Mouse (Mus musculus): ENCODE data around the gene Alg14. TPM values are rescaled to one million over a fixed set of nuclear protein-coding genes. Genes with fewer than 3 reads are reported as not detected.

The Alg14 gene
- polyA plus RNA-seq (2015; fragmentation: Nextera tagmentation; extraction: Ambion mirVana): 37.9 and 46.2 TPM in 2 replicates

GRCm38 (mm10) chr3:121291560-121292258 is at the start of gene Alg14:
Gene Alg14 (plus strand): TSS chr3:121291773.
- peak; percentile 97 for ATAC-seq (ENCODE audit: low FRiP score)
- no peaks in the 10 kb centered on the region for H3K9me3 ChIP-seq (replicated peaks)
- peaks cover 7% of the 10 kb centered on the region; the same call in 1 of the 2 replicates for H3K4me1 ChIP-seq
- under 1% methylated on average over 42 of the region's 42 CpGs for WGBS
- peak within 1 kb of the TSS; percentile 94 for H3K27ac ChIP-seq (replicated peaks)
- H3K36me3 ChIP-seq: no peaks in the 10 kb centered on the region
- H3K4me3 ChIP-seq (replicated peaks): peak within 1 kb of the TSS; percentile 61
- H3K27me3 ChIP-seq (replicated peaks): no peaks in the 10 kb centered on the region
- H3K9ac ChIP-seq (replicated peaks): peak within 1 kb of the TSS; percentile 66
- H3K4me2 ChIP-seq: peak within 1 kb of the TSS; percentile 67

DNA sequence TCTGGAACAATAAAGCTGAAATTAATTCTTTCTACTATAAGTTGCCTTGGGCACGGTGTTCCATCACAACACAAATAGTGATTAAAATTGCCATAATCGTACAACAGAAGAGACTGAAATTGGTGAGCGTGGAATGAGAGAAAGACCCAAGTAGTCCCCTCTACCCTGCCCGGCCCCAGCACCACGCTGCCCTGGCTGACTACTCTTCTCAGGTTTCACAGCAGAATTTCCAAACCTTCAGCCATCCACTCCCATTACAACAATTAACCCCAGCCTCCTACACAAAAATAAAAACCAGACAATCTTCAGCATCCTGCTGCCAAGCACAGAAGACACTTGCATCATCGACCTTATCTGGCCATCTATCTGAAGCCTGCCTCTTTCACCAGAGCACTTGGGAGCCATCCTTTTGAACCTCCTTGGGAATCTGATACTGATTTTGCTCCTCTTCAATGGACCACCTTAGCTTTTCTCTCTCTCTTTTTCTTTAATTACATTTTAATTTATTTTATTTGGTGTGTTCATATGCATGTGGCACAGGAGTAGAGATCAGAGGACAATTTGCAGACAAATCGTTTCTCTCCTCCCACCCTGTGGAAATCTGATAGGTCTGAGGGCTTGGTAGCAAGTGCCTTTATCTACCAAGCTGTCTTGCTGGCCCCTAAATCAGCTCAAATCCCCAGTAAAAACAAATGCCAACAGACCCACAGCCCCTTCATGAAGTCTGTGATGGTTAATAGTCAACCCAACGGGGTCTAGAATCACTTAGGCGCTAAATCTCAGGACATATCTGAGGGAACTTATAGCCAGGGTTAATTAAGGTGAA is 49.2 kb upstream of the Alg14 start:
- no peaks in the 10 kb centered on the region for H3K9me3 ChIP-seq (replicated peaks)
- H3K9ac ChIP-seq (replicated peaks): no peak overlapping the region
- H3K4me2 ChIP-seq: no peak overlapping the region
- no peaks in the 10 kb centered on the region for H3K27me3 ChIP-seq (replicated peaks)
- WGBS: 74% methylated on average over 9 of the region's 9 CpGs
- no peak overlapping the region for H3K4me3 ChIP-seq (replicated peaks)
- no peak overlapping the region for H3K27ac ChIP-seq (replicated peaks)
- no peaks in the 10 kb centered on the region for H3K36me3 ChIP-seq
- H3K4me1 ChIP-seq: peaks cover 6% of the 10 kb centered on the region; the same call in 1 of the 2 replicates
- ATAC-seq (ENCODE audit: low FRiP score): no peak

GRCm38 (mm10) chr3:121242941-121243340 is 48.6 kb upstream of the Alg14 start:
- H3K4me3 ChIP-seq (replicated peaks): no peak overlapping the region
- no peak overlapping the region for H3K4me2 ChIP-seq
- H3K4me1 ChIP-seq: peaks cover 6% of the 10 kb centered on the region; the same call in 1 of the 2 replicates
- H3K27ac ChIP-seq (replicated peaks): no peak overlapping the region
- no peak for ATAC-seq (ENCODE audit: low FRiP score)
- no peaks in the 10 kb centered on the region for H3K27me3 ChIP-seq (replicated peaks)
- H3K9me3 ChIP-seq (replicated peaks): no peaks in the 10 kb centered on the region
- WGBS: 78% methylated on average over 4 of the region's 4 CpGs
- no peaks in the 10 kb centered on the region for H3K36me3 ChIP-seq
- H3K9ac ChIP-seq (replicated peaks): no peak overlapping the region

GRCm38 (mm10) chr3:121250048-121250447 is 41.5 kb upstream of the Alg14 start:
- WGBS: 91% methylated on average over 9 of the region's 9 CpGs
- H3K36me3 ChIP-seq: no peaks in the 10 kb centered on the region
- no peak for ATAC-seq (ENCODE audit: low FRiP score)
- H3K4me1 ChIP-seq: peaks cover 9% of the 10 kb centered on the region
- no peaks in the 10 kb centered on the region for H3K9me3 ChIP-seq (replicated peaks)
- H3K4me3 ChIP-seq (replicated peaks): no peak overlapping the region
- H3K27me3 ChIP-seq (replicated peaks): no peaks in the 10 kb centered on the region
- H3K27ac ChIP-seq (replicated peaks): no peak overlapping the region
- no peak overlapping the region for H3K4me2 ChIP-seq
- H3K9ac ChIP-seq (replicated peaks): no peak overlapping the region

DNA sequence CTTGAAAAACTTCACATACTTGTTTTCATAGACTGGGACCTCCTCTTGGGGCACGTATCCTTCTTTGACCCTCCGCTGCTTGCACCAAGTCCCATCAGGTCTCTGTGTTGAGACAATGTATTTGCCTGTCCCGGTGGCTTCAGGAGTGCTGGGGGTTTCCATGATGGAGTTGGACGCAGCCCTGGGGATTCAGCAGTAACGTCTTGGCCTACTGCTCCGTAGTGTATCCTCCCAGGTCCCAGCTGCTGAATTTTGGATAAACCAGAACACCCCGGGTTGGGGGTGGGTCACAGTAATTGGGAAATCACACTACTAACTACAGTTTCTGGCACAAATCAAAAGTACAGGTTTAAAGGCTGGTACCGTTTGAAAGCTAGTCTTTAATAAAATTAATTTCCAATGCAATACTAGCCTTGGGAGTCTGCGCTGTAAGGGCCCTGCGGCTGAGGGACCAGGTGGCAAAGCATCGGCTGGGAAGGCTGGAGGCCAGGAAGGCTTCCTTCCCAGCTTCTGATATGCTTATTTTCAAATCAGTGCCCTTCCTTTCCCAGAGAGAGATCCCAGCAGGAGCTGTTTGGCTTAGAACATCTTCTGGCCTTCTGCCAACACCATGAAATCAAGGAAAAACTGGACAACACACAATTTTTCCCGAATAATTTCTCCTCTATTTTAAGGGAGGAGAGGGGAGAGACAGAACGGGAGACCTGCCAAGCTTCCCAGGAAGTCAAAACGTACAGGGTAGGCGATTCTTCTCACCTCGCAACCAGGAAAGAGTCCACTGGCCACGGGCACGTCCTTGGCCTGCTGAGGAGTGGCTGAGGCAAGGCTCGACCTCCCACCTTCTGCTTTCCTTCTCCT is 40.8 kb upstream of the Alg14 start:
- no peak overlapping the region for H3K9ac ChIP-seq (replicated peaks)
- WGBS: 60% methylated on average over 19 of the region's 19 CpGs
- peaks cover 9% of the 10 kb centered on the region for H3K4me1 ChIP-seq
- H3K4me3 ChIP-seq (replicated peaks): no peak overlapping the region
- no peak for ATAC-seq (ENCODE audit: low FRiP score)
- no peaks in the 10 kb centered on the region for H3K9me3 ChIP-seq (replicated peaks)
- H3K36me3 ChIP-seq: no peaks in the 10 kb centered on the region
- no peak overlapping the region for H3K27ac ChIP-seq (replicated peaks)
- no peak overlapping the region for H3K4me2 ChIP-seq
- no peaks in the 10 kb centered on the region for H3K27me3 ChIP-seq (replicated peaks)

DNA sequence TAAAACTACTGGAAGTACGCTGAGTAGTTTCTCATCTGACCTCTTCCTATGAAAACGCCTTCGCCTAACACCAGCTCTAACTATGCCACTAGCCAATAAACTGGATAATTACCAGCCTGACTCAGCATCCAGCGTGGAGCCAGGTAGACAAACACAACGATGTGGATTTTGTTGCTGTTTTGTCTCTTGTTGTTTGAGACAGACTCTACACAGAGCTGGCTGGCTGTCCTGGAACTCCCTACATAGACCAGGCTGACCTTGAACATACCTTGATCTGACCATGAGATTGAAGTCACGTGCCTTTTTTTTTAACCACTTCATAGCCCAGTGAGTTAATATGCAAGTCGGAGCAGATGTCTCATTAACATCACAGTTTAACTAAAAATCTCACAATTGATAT is 36.1 kb upstream of the Alg14 start:
- Histone ChIP-seq H3K27ac (replicated peaks) (no peak overlapping the region), H3K4me3 (replicated peaks) (no peak overlapping the region), H3K4me2 (no peak overlapping the region), H3K36me3 (no peaks in the 10 kb centered on the region), H3K27me3 (replicated peaks) (peaks cover 9% of the 10 kb centered on the region; the same call in 1 of the 2 replicates), H3K9me3 (replicated peaks) (no peaks in the 10 kb centered on the region), H3K4me1 (peaks cover 13% of the 10 kb centered on the region), H3K9ac (replicated peaks) (no peak overlapping the region)
- ATAC-seq (ENCODE audit: low FRiP score): no peak
- WGBS: 86% methylated on average over 7 of the region's 7 CpGs

GRCm38 (mm10) chr3:121256131-121256530 is 35.4 kb upstream of the Alg14 start:
- peaks cover 7% of the 10 kb centered on the region for H3K4me1 ChIP-seq
- H3K27ac ChIP-seq (replicated peaks): no peak overlapping the region
- ATAC-seq (ENCODE audit: low FRiP score): no peak
- H3K27me3 ChIP-seq (replicated peaks): peaks cover 12% of the 10 kb centered on the region; the same call in 1 of the 2 replicates
- H3K9me3 ChIP-seq (replicated peaks): no peaks in the 10 kb centered on the region
- 95% methylated on average over 8 of the region's 8 CpGs for whole genome bisulfite sequencing
- H3K4me2 ChIP-seq: no peak overlapping the region
- H3K4me3 ChIP-seq (replicated peaks): no peak overlapping the region
- no peak overlapping the region for H3K9ac ChIP-seq (replicated peaks)
- H3K36me3 ChIP-seq: no peaks in the 10 kb centered on the region

DNA sequence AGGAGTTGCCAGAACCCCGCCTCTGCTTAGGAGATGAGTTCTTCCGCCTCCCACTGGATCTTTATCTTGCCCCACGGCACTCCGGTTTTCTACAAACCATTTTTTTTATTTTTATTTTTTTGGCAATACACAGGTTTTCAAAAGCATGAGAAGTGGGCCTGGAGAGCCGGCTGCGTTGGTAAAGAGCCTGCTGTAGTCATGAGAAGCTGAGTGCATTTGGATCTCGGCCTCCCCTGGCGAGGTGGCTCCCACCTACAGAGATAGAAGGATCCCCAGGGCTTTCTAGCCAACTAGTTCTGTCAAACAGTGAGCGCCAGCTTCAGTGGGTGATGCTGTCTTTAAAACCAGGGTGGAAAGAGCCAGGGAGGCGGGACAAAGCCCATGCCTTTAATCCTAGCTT is 34.2 kb upstream of the Alg14 start:
- no peak for ATAC-seq (ENCODE audit: low FRiP score)
- peaks cover 10% of the 10 kb centered on the region for H3K4me1 ChIP-seq
- no peak overlapping the region for H3K27ac ChIP-seq (replicated peaks)
- peaks cover 12% of the 10 kb centered on the region; the same call in 1 of the 2 replicates for H3K27me3 ChIP-seq (replicated peaks)
- 88% methylated on average over 10 of the region's 10 CpGs for WGBS
- no peak overlapping the region for H3K4me2 ChIP-seq
- H3K4me3 ChIP-seq (replicated peaks): no peak overlapping the region
- no peak overlapping the region for H3K9ac ChIP-seq (replicated peaks)
- no peaks in the 10 kb centered on the region for H3K9me3 ChIP-seq (replicated peaks)
- H3K36me3 ChIP-seq: no peaks in the 10 kb centered on the region

GRCm38 (mm10) chr3:121258521-121259478 is 32.8 kb upstream of the Alg14 start:
- Histone ChIP-seq H3K9ac (replicated peaks) (no peak overlapping the region), H3K4me1 (peaks cover 16% of the 10 kb centered on the region), H3K27ac (replicated peaks) (no peak overlapping the region), H3K27me3 (replicated peaks) (peaks cover 12% of the 10 kb centered on the region; the same call in 1 of the 2 replicates), H3K4me3 (replicated peaks) (no peak overlapping the region), H3K36me3 (no peaks in the 10 kb centered on the region), H3K4me2 (no peak overlapping the region), H3K9me3 (replicated peaks) (no peaks in the 10 kb centered on the region)
- WGBS: 76% methylated on average over 20 of the region's 20 CpGs
- no peak for ATAC-seq (ENCODE audit: low FRiP score)

DNA sequence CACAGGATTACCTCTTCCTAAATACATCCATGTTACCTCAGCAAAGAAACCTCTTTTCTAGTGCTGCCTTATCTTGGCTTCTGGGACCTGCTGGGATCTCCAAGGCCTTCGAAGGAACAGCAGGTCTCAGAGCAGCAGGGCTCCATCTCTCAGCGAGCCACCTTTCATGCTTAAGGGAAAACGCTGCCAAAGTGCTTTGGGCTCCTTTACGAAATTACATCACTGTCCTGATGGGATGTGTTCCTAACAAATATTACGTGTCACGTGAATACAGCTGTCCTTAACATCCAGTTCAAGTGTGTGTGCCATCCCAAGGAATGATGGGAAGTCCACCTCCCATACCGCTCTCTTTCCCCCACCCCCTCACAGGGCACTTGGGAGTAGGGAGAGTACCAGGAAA is 31.5 kb upstream of the Alg14 start:
- Histone ChIP-seq H3K36me3 (no peaks in the 10 kb centered on the region), H3K9ac (replicated peaks) (no peak overlapping the region), H3K27ac (replicated peaks) (no peak overlapping the region), H3K4me1 (peaks cover 16% of the 10 kb centered on the region), H3K27me3 (replicated peaks) (peaks cover 22% of the 10 kb centered on the region), H3K4me2 (no peak overlapping the region), H3K4me3 (replicated peaks) (no peak overlapping the region), H3K9me3 (replicated peaks) (no peaks in the 10 kb centered on the region)
- no peak for ATAC-seq (ENCODE audit: low FRiP score)
- WGBS: 83% methylated on average over 7 of the region's 7 CpGs
